Mouse (Mus musculus) liver, postnatal 0 days (tissue): ENCODE results near the gene Mark3. TPM values are rescaled to one million over a fixed set of nuclear protein-coding genes. Genes with fewer than 3 reads are reported as not detected.
"Not testable (repeated sequence)": the region's sequence is repeated elsewhere in the genome, so short reads cannot be mapped to it uniquely, and the experiment has no call there.

Experiments
- ATAC-seq: fragments of 200-750 bp; cut with Nextera tagmentation; 2 replicates; pipeline ENCODE4 v1.8.0; 2017; ENCODE audit warnings: mild to moderate bottlenecking, moderate library complexity
- DNase-seq: peaks from one replicate; pipeline ENCODE4 v3.0.0-alpha.2; 2016
- H3K27ac ChIP-seq: fragments of 300-500 bp; sonication (generic); 2 replicates; pipeline ENCODE4 v1.5.1; 2014; ENCODE audit warnings: antibody characterized with exemption, moderate library complexity, mild to moderate bottlenecking, low read depth
- H3K27me3 ChIP-seq: fragments of 300-500 bp; sonication (generic); 2 replicates; pipeline ENCODE4 v1.6.1; 2014; ENCODE audit warnings: low read length, control low read depth, mixed read lengths; ENCODE audit not compliant: insufficient read depth
- H3K36me3 ChIP-seq: fragments of 300-500 bp; sonication (generic); replicated peaks from 2 replicates; pipeline ENCODE4 v1.6.1; 2014; ENCODE audit warnings: mild to moderate bottlenecking, control low read depth, low read length, moderate library complexity, mixed read lengths; ENCODE audit not compliant: insufficient read depth
- H3K4me1 ChIP-seq: fragments of 300-500 bp; sonication (generic); 2 replicates; pipeline ENCODE4 v1.6.1; 2014; ENCODE audit warnings: antibody characterized with exemption, mild to moderate bottlenecking, control low read depth; ENCODE audit not compliant: insufficient read depth
- H3K4me2 ChIP-seq: fragments of 300-500 bp; sonication (generic); 2 replicates; pipeline ENCODE4 v1.6.1; 2014; ENCODE audit warnings: low read depth, mild to moderate bottlenecking, low read length, moderate library complexity, mixed read lengths
- H3K4me3 ChIP-seq: fragments of 300-500 bp; sonication (generic); 2 replicates; pipeline ENCODE4 v1.5.1; 2014; ENCODE audit warnings: low read depth, low read length
- H3K9ac ChIP-seq: fragments of 300-500 bp; sonication (generic); replicated peaks from 2 replicates; pipeline ENCODE4 v1.6.1; 2014; ENCODE audit warnings: mild to moderate bottlenecking, moderate library complexity
- H3K9me3 ChIP-seq: fragments of 300-500 bp; sonication (generic); 2 replicates; pipeline ENCODE4 v1.6.1; 2016; ENCODE audit warnings: mild to moderate bottlenecking, control low read depth, low read length, mixed read lengths
- CTCF ChIP-seq: sonication (generic); IDR thresholded peaks from 2 replicates; pipeline ENCODE4 v1.5.1; 2016; ENCODE audit warnings: antibody characterized with exemption, low read depth
- EP300 ChIP-seq: IDR thresholded peaks from 2 replicates; pipeline ENCODE4 v1.6.1; 2016; ENCODE audit warnings: antibody characterized with exemption, low read depth, mild to moderate bottlenecking
- WGBS: fragments of 180-500 bp; shearing (Covaris S2); extraction: QIAGEN DNeasy Blood & Tissue Kit; methylation state at CpG from one replicate; pipeline ENCODE4 v1.1.7; 2014; ENCODE audit not compliant: insufficient replicate concordance; 5-methylcytosine and 5-hydroxymethylcytosine counted together
- polyA plus RNA-seq: library from polyadenylated mRNA; unstranded; fragments of >200 nt; fragmentation: Nextera tagmentation; extraction: Ambion mirVana; gene quantifications from 2 replicates; pipeline ENCODE4 v1.2.1, GENCODE M21; 2015

The Mark3 gene
- polyA plus RNA-seq, 1 experiment from 2014 or later = 9.5 TPM

DNA sequence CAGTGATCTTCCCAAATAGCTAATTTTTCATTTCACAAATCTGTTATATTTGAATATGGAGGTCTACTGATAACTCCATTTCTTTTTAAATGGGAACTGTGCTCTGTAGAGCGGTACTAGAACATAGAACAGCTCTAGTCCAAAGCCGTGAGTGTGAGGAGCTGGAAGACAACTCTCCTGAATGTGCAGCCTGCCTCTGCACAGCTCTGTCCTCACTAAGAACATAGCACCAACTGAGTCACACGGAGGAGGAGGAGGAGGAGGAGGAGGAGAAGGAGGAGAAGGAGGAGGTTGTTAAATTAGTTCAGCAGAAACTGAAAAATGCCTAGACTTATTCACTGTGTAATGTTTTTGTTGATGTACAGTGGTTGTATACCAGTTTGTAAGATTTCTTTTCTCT is 78.6 kb downstream of the Mark3 start:
- Histone ChIP-seq H3K4me1 (no peaks in the 10 kb centered on the region), H3K4me2 (no peak overlapping the region), H3K9ac (no peak overlapping the region), H3K27me3 (no peaks in the 10 kb centered on the region), H3K27ac (no peak overlapping the region), H3K4me3 (no peak overlapping the region), H3K9me3 (no peaks in the 10 kb centered on the region), H3K36me3 (peaks cover 66% of the 10 kb centered on the region)
- TF ChIP-seq CTCF (no peak), EP300 (no peak)
- DNase-seq (no peak), ATAC-seq (no peak)
- WGBS = 88% methylated on average over 3 of the region's 3 CpGs

DNA sequence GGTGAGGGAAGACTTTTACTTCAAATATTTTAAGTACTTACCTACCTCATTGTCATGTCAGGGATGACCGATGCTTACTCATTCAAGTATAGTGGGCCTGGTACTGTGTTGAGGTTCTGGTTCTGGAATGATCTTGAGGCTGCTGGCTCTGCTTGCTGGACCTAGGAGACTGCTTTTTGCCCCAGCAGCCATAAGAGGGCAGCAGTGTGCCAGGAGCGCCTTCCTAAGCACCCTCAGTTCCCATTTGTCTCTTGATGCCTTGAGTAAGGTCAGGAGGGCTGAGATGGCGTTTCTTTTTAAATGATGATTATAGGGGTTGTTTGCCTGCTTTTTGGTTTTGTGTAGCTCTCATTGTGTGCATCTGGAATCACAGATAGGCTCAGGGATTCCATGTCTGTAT is 79.1 kb downstream of the Mark3 start:
- H3K9me3 ChIP-seq = no peaks in the 10 kb centered on the region
- no peak overlapping the region for H3K9ac ChIP-seq
- H3K4me2 ChIP-seq = no peak overlapping the region
- 0 out of 2 replicates have a peak, but pooled peaks have one; percentile 41 for ATAC-seq
- WGBS = 32% methylated on average over 3 of the region's 3 CpGs
- DNase-seq = peak; percentile 71
- no peak overlapping the region for H3K4me3 ChIP-seq
- TF ChIP-seq EP300 (no peak), CTCF (peak; percentile 88)
- H3K36me3 ChIP-seq = peaks cover 61% of the 10 kb centered on the region
- no peaks in the 10 kb centered on the region for H3K4me1 ChIP-seq
- no peaks in the 10 kb centered on the region for H3K27me3 ChIP-seq
- no peak overlapping the region for H3K27ac ChIP-seq

DNA sequence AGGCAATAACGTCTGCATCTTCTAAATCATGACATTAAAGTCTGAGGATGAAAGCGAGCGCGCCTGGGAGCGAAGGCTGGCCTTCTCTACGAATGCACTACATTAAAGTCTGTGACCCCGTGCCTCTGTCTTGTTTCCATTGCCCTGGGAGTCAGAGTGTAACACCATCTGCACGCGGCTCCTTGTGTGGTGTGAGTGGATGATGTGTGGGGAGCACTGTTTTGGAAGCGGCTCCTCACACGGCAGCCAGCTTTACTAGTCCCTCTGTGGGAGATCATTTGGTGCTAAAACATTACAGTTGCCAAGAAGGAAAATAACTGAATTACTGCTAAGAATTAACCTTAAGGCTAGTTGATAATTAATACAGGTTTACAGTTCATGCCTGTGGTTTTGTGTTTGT is 81.4 kb downstream of the Mark3 start:
- Histone ChIP-seq H3K27me3 (no peaks in the 10 kb centered on the region), H3K4me1 (no peaks in the 10 kb centered on the region), H3K4me2 (no peak overlapping the region), H3K9ac (no peak overlapping the region), H3K27ac (no peak overlapping the region), H3K36me3 (peaks cover 44% of the 10 kb centered on the region), H3K4me3 (no peak overlapping the region), H3K9me3 (no peaks in the 10 kb centered on the region)
- ATAC-seq (no peak), DNase-seq (no peak)
- TF ChIP-seq EP300 = no peak
- no peak for TF ChIP-seq CTCF
- 94% methylated on average over 11 of the region's 11 CpGs for WGBS

DNA sequence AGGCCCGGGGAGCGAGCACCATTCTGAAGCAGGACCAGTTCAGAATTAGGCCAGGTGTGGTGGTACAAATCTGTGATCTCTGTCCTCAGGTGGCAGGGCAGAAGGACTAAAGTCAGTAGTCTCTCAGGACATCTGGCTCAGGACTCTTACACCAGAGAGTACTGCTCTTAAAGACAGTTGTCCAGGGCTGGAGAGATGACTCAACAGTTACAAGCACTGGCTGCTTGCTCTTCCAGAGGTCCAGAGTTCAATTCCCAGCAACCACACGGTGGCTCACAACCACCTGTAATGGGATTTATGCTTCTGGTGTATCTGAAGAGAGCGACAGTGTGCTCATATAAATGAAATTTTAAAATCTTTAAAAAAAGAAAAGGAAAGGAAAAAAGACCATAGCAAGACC is 85.0 kb downstream of the Mark3 start:
- Histone ChIP-seq H3K36me3 (peaks cover 20% of the 10 kb centered on the region), H3K4me2 (no peak overlapping the region), H3K4me3 (no peak overlapping the region), H3K27me3 (no peaks in the 10 kb centered on the region), H3K27ac (no peak overlapping the region), H3K9me3 (no peaks in the 10 kb centered on the region), H3K4me1 (no peaks in the 10 kb centered on the region), H3K9ac (no peak overlapping the region)
- 81% methylated on average over 4 of the region's 4 CpGs for WGBS
- DNase-seq (no peak), ATAC-seq (no peak)
- no peak for TF ChIP-seq EP300
- TF ChIP-seq CTCF = no peak

DNA sequence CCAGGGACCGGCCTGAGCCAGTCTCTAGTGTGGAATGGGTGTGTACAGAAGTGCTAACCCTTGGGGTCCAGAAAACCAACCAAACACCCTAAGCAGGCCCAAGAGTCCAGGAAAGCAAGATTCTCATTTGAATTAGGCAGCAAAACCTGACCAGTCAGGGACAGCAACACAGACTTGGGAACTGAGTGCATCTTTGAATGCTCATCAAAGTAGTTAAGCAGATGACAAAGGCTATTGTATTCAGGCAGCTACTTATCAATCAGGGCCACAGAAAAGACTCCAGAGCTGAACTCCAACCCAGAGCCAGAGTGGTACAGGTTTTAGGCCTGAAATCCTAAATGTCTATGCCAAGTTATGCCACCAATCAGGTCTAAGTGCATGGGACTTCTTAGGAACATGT is 86.3 kb downstream of the Mark3 start:
- Histone ChIP-seq H3K4me1 (no peaks in the 10 kb centered on the region), H3K9me3 (no peaks in the 10 kb centered on the region), H3K27me3 (no peaks in the 10 kb centered on the region), H3K36me3 (peaks cover 8% of the 10 kb centered on the region), H3K4me2 (no peak overlapping the region), H3K4me3 (no peak overlapping the region), H3K9ac (no peak overlapping the region), H3K27ac (no peak overlapping the region)
- TF ChIP-seq CTCF = no peak
- TF ChIP-seq EP300 = no peak
- ATAC-seq (no peak), DNase-seq (no peak)
- 100% methylated on average over 1 of the region's 1 CpGs for WGBS

DNA sequence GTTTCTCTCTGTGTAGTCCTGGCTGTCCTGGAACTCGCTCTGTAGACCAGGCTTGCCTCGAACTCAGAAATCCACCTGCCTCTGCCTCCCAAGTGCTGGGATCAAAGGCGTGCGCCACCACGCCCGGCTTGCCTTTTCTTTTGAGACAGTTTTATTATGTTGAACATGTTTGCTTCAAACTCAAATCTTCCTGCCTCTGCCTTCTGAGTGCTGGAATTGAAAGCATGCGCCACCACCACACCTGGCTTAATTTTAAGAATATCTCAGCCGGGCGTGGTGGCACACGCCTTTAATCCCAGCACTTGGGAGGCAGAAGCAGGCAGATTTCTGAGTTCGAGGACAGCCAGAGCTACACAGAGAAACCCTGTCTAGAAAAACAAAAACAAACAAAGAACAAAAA is 87.2 kb downstream of the Mark3 start:
- H3K27me3 ChIP-seq, H3K4me2 ChIP-seq, H3K4me3 ChIP-seq, H3K9ac ChIP-seq, H3K9me3 ChIP-seq, H3K4me1 ChIP-seq, ATAC-seq, H3K27ac ChIP-seq, H3K36me3 ChIP-seq, DNase-seq: not testable (repeated sequence)
- WGBS = 92% methylated on average over 11 of the region's 11 CpGs
